Mouse (Mus musculus) lung, adult 2 months (tissue): ENCODE results near the gene Smc1b. TPM values are rescaled to one million over a fixed set of nuclear protein-coding genes. Genes with fewer than 3 reads are reported as not detected.
"Not testable (repeated sequence)": the region's sequence is repeated elsewhere in the genome, so short reads cannot be mapped to it uniquely, and the experiment has no call there.

ENCODE experiments used
- DNase-seq: peaks from one replicate; pipeline ENCODE4 v3.0.0; 2022
- H3K4me1 ChIP-seq: fragments of 200-500 bp; 2 replicates; pipeline ENCODE4 v1.6.1; 2011; ENCODE audit warnings: low read length; ENCODE audit not compliant: control insufficient read depth, insufficient read depth
- H3K4me3 ChIP-seq: fragments of 200-500 bp; replicated peaks from 2 replicates; pipeline ENCODE3; 2011; ENCODE audit warnings: low read depth, mild to moderate bottlenecking, control low read depth, low read length; ENCODE audit errors: extremely low read depth
- CTCF ChIP-seq: fragments of 200-500 bp; IDR thresholded peaks from 2 replicates; pipeline ENCODE4 v1.5.1; 2011; ENCODE audit warnings: mild to moderate bottlenecking, low read length, control low read depth; ENCODE audit not compliant: insufficient read depth
- POLR2A ChIP-seq: fragments of 200-500 bp; IDR thresholded peaks from 2 replicates; pipeline ENCODE4 v1.6.1; 2011; ENCODE audit warnings: low read depth, mild to moderate bottlenecking, control low read depth, low read length, borderline replicate concordance; ENCODE audit errors: extremely low read depth
- WGBS: fragments of 180-500 bp; shearing (Covaris S2); methylation state at CpG from one replicate; pipeline ENCODE4 v1.1.7; 2018; 5-methylcytosine and 5-hydroxymethylcytosine counted together
- polyA plus RNA-seq: library from polyadenylated mRNA; depleted of rRNA; stranded (reverse); fragments of >200 nt; gene quantifications from 2 replicates; pipeline ENCODE4 v1.2.3, GENCODE M21; 2012

The Smc1b gene
- polyA plus RNA-seq, 1 experiment, result not detected

GRCm38 (mm10) chr15:85049758-85050157, 82.0 kb downstream of the Smc1b start:
- TF ChIP-seq CTCF, result no peak
- TF ChIP-seq POLR2A, result no peak
- 100% methylated on average over 1 of the region's 1 CpGs for WGBS
- Histone ChIP-seq H3K4me3 (no peak overlapping the region), H3K4me1 (no peaks in the 10 kb centered on the region)
- no peak for DNase-seq

GRCm38 (mm10) chr15:85047865-85048264, 83.9 kb downstream of the Smc1b start:
- Histone ChIP-seq H3K4me3 (no peak overlapping the region), H3K4me1 (no peaks in the 10 kb centered on the region; the same call in 1 of the 2 replicates)
- 83% methylated on average over 4 of the region's 4 CpGs for WGBS
- no peak for TF ChIP-seq POLR2A
- no peak for TF ChIP-seq CTCF
- no peak for DNase-seq

GRCm38 (mm10) chr15:85046230-85046950, 85.4 kb downstream of the Smc1b start:
- no peak for DNase-seq
- Histone ChIP-seq H3K4me1 (peaks cover 4% of the 10 kb centered on the region; the same call in 1 of the 2 replicates), H3K4me3 (no peak overlapping the region)
- TF ChIP-seq POLR2A (no peak), CTCF (no peak)
- WGBS, result 90% methylated on average over 14 of the region's 14 CpGs

- no peak for DNase-seq
- no peak for TF ChIP-seq CTCF
- TF ChIP-seq POLR2A, result no peak
- no peak overlapping the region for H3K4me3 ChIP-seq
- 85% methylated on average over 5 of the region's 5 CpGs for WGBS
- H3K4me1 ChIP-seq, result peaks cover 4% of the 10 kb centered on the region; the same call in 1 of the 2 replicates
Measured at GRCm38 (mm10) chr15:85043761-85044160, 88.0 kb downstream of the Smc1b start.

- 33% methylated on average over 5 of the region's 5 CpGs for WGBS
- Histone ChIP-seq H3K4me3 (no peak overlapping the region), H3K4me1 (peaks cover 4% of the 10 kb centered on the region; the same call in 1 of the 2 replicates)
- TF ChIP-seq POLR2A (no peak), CTCF (no peak)
- no peak for DNase-seq
Measured at GRCm38 (mm10) chr15:85043116-85043515, 88.6 kb downstream of the Smc1b start.

GRCm38 (mm10) chr15:85042361-85042954, 89.3 kb downstream of the Smc1b start:
- peak; percentile 59 for TF ChIP-seq CTCF
- TF ChIP-seq POLR2A, result no peak
- WGBS, result 10% methylated on average over 4 of the region's 4 CpGs
- Histone ChIP-seq H3K4me1 (peaks cover 4% of the 10 kb centered on the region), H3K4me3 (no peak overlapping the region)
- DNase-seq, result peak; percentile 30

GRCm38 (mm10) chr15:85041546-85042225, 90.1 kb downstream of the Smc1b start:
- TF ChIP-seq CTCF (no peak), POLR2A (no peak)
- 71% methylated on average over 10 of the region's 10 CpGs for WGBS
- H3K4me3 ChIP-seq, result no peak overlapping the region
- DNase-seq, result no peak
- peaks cover 4% of the 10 kb centered on the region for H3K4me1 ChIP-seq

GRCm38 (mm10) chr15:85037343-85037690, 94.4 kb downstream of the Smc1b start:
- no peak for DNase-seq
- 1% methylated on average over 8 of the region's 8 CpGs for WGBS
- peak overlapping the region; percentile 84 for H3K4me3 ChIP-seq
- TF ChIP-seq POLR2A, result no peak
- no peak for TF ChIP-seq CTCF
- peaks cover 4% of the 10 kb centered on the region for H3K4me1 ChIP-seq

GRCm38 (mm10) chr15:85036566-85037342, 95.0 kb downstream of the Smc1b start:
- peak overlapping the region; percentile 84 for H3K4me3 ChIP-seq
- TF ChIP-seq CTCF (no peak), POLR2A (peak; percentile 46; the same call in 1 of the 2 replicates)
- peaks cover 2% of the 10 kb centered on the region for H3K4me1 ChIP-seq
- WGBS, result under 1% methylated on average over 69 of the region's 75 CpGs
- peak; percentile 98 for DNase-seq

GRCm38 (mm10) chr15:85033916-85034315, 97.8 kb downstream of the Smc1b start:
- not testable (repeated sequence) for DNase-seq, H3K4me1 ChIP-seq, H3K4me3 ChIP-seq
- 44% methylated on average over 7 of the region's 7 CpGs for WGBS
